Mouse (Mus musculus) frontal cortex, postnatal 25 days (tissue): ENCODE measurements at regions not wholly inside any gene's neighbourhood (a gene's known extent, or its start where the extent isn't known, plus 50 kb on each side); places are given as distances from the start of the nearest gene placed in this dataset.

Source experiments
- DNase-seq, 2 experiments: peaks; one replicate each; pipeline ENCODE4 v3.0.0; 2022; ENCODE audit warnings: low spot score in 2 of 2

- no peak for DNase-seq
These were observed 690.6 kb downstream of the Hdgfl1 start for GRCm38 (mm10) chr13:26079362-26079761.

- DNase-seq = no peak
These were observed 708.6 kb downstream of the Hdgfl1 start for GRCm38 (mm10) chr13:26061322-26061721.

- no peak for DNase-seq
These were observed 732.3 kb downstream of the Hdgfl1 start for GRCm38 (mm10) chr13:26037699-26038098.

DNA sequence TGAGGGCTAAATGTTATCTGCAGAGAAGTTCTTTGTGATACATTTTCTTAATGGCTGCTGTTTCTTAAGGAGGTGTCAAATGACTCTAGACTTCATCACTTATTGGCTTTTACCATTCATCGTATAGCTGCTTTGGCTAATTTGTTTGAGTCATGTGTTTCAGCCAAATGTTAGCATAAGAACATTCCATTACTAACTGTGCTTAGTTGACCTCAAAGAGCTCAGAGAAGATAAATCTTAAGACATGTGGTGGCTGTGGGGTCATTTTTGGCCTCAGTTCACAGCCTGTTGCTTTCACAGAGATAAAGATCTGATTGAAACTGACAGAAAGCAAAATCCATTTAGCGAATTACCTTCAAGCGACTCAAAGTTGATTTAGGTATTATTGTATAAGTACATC, 743.6 kb downstream of the Hdgfl1 start:
- no peak for DNase-seq

DNA sequence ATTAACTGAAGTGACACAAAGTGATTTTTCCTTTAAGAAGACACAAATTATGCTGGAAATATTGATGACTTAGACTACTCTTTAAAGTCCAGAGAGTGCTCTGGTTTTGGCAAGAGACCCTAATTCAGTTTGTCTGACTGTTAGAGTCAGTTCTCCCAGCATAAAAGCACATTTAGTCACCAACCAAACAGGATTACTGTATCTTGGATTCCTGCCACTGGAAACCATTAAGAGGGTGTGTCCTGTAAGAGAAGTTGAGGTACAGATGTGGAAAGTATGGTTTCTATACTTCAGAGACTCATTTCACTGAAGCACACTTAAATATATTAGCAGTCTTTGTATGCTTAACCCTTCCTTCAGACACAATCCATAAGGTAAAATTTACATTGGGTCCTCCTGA, 745.3 kb downstream of the Hdgfl1 start:
- no peak for DNase-seq

DNA sequence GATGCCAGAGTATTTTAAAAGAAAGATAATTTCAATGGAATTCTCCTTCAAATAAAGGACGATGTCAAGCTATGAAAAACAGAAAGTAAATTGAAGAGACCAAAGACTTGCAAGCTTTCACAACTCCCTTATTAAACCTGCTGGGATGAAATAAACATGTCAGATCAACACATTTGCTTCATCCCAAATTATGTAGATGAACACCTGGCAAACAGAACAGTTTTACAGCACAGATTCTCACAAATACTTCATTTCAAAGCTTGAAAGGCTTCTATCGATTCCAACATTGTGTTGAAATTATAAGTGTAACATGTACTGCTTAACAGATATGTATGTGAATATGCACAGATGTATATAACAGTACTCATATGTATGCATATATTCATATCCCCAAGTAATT, 749.5 kb downstream of the Hdgfl1 start:
- DNase-seq = no peak

GRCm38 (mm10) chr13:26009131-26009530, 738.8 kb upstream of the Nrsn1 start:
- peak in 1 of 2 experiments; percentile 14 for DNase-seq

DNA sequence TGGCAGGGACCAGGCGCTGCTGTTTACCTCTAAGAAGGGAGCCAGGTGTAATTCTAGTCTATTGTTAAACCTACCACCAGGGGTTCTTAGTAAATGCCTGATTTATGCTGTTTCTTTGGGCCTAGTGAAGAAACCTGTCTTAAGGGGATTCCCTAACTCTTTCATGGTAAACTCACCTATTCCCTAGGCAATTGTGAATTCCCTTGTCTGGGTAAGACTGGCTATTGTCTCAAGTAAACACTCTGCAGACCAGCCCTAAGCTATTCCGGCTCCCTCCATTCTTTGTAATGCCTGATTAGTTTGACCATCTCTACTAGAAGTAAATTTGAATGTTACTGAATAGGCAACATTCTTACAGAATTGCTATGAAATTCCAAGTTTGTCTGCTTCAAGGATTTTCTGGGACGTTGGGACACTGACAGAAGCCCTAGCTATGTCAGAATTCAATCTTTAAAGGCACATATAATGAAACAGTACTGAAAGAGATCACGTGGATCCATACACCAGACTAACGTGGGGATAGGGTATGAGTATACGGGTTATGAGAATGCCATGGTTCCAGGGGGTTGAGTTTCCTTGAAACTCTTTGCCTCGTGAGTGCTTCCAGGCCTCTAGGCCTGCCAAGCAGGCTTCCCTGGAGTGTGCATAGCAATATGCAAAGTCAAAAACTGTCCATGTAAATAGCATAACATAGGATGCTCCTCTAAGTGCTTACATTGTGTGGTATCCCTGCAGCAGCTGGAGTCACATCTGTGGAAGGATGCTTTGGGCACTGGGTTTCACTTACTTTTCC, 734.7 kb upstream of the Nrsn1 start:
- DNase-seq = no peak

GRCm38 (mm10) chr13:25993526-25993925, 723.2 kb upstream of the Nrsn1 start:
- DNase-seq = no peak

- no peak for DNase-seq
These were observed 718.9 kb upstream of the Nrsn1 start for GRCm38 (mm10) chr13:25989067-25989756.

DNA sequence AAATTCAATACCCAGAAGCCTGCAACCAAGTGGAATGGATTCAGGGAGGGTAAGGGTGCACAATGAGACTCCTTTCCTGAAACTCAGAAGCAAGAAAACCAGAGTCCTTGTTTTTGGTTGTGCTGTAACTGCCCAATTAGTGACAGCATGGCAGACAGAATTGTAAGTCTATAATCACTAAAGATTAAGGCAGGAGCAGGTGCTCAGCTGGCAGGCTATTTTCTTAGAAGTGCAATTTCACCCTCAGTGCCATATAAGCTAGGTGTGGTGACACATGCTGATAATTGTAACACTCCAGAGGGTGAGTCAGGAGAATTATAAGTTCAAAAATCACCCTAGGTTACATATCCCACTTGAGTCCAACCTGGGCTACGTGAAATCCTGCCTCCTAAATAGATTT, 714.2 kb upstream of the Nrsn1 start:
- DNase-seq = no peak

DNA sequence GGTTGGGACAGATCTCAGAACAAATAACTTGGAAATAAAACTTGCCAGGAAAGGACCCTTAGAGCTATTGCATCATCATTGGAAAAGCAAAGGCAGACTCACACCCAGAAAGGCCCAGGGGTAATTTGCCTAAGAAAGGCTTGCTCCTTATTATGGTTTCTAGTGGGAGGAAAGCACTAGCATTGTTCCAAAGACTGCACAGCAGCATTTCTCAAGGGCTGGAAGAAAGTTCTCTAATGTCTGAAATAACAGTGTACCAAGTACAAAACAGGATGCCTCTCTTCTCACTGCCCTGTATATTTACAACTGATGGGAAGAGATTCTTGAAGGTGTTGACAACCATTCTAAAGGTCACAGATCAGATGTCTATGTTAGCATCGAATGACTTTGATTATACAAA, 713.4 kb upstream of the Nrsn1 start:
- DNase-seq = no peak

DNA sequence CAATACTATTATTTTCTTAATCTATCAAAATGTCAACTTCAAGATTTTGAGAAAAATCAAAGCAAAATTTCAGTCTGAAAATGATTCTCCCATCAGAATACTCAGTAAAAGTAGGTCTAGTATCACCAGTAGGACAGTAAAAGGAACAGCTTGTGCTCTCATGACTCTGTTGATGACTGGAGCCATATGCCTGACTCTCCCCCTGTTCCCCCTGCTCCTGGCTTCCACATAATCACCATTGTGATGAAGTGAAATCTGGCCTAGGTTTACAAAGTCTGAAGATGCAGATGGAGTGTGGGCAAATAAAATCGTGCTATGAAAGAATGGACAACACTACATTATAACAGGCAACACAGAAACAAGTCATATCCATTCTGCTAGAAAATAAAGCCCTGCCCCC, 708.3 kb upstream of the Nrsn1 start:
- DNase-seq = no peak

DNA sequence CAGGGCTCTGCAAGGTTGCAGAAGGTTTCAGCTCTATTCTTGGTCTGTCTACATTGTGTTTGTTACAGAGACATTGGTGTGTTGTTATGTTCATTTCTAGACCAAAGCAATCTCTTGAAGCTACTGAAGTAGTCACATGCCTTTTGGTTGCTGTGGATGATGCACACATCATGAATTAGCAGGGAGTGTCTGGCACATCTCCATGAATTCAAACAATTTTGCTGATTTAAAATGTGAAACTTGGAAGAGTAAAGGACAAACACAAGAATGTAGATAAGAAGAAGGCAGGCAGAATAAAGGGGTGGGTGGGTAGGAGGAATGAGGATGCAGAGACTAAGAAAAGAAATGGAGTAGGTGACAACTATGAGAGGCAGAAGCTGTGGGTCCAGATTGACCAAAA, 688.3 kb upstream of the Nrsn1 start:
- no peak for DNase-seq

DNA sequence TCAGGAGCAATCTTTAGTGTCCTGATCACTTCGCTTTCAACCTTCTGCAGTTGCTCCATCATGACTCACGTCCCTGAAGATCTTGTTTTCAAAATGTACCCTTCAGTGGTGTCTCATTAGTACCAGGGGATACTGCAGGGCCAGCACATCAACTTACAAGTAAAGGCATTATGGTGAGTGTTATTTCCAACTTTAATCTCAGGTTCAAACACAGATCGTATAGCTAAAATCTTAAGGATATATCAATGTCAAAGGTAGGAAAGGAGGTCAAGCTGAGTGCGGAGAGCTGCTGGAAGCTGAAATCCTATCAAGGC, 687.8 kb upstream of the Nrsn1 start:
- no peak for DNase-seq

DNA sequence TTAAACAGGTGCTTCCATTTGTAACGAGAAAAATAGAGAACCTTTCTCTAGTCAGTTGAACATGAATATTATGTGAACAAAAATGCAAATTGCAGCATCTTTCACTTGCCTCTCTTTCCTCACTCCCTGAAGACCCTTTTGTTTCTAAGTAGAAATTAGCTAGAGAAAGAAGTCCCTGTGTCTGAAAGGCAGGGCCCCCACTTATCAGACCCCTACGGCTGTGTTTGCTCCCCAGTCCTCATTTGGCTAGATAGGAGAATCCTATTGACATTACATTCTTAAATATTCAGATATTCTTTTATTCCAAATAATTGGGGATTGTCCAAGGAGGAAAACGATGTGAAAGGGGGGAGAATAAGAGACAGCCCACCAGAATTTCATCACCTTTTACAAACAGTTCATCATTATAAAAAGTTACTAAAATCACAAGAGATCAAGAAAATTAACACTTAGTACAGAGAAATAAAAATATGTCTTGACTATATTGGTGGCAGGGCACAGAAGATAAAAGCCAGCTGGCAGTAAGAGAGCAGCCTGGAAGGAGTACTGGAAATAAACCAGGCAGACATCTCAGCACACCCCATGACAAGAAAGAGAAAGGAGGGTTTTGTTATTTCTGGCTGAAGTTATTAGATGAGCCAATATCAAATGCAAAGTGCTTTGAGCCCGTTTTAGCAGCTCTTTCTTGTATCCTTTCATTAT, 687.3 kb upstream of the Nrsn1 start:
- no peak for DNase-seq

GRCm38 (mm10) chr13:25937631-25938030, 667.3 kb upstream of the Nrsn1 start:
- no peak for DNase-seq

- DNase-seq = no peak
These were observed 663.5 kb upstream of the Nrsn1 start for GRCm38 (mm10) chr13:25933783-25934182.

DNA sequence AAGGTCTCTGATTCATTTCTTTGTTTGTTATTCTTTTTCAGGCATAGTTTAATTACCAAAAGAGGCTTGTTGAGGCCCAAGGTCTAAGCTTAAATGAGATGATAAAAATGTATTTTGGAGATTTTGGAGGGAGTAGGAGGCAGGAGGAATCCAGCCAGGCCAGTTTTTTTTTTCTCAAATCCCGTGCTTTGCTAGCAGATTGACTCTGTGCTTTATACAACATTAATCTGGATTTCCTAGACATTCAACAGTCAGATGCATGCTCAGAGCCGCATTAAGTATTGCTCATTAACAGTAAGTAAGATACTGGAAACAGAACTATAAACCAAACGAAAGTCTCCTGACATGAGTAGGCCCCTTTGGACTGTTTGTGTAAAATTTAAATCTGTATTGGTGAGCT, 662.9 kb upstream of the Nrsn1 start:
- DNase-seq = no peak

DNA sequence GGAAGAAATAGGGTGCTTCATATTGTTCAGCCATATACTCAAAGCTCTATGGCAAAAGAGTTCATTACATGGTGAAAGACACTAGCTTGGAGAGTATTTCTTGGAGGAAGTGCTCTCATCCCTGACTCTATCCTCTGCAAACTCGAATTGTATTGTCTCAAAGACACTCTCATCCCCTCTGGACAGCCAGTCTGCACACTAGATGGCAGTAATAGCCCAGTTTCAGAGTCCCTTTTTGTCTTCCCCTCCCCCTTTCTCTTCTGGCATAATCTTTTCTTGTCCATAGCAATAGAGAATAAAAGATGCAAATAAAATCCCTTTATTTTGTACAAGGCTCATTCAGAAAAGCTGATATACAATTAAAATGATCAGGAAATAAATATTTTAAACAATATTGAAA, 662.5 kb upstream of the Nrsn1 start:
- DNase-seq = peak in 1 of 2 experiments; percentile 46

DNA sequence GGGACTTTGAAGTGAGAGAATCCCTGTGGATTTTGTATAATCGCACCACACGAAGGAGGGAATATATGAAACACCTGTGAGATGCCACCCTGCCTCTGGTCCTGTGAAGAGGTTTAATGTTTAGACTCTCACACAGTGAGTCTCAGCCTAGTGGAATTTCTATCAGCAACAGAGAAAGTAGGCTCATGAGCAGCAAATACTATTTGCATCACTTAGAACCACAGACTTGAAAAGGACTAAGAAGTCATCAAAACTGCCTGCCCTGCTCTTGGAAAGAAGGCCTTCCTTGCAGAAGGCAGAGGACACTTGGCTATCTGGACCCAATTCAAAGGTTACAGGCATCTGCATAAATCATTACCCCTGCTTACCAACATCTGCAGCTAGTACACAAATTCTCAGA, 662.1 kb upstream of the Nrsn1 start:
- no peak for DNase-seq

DNA sequence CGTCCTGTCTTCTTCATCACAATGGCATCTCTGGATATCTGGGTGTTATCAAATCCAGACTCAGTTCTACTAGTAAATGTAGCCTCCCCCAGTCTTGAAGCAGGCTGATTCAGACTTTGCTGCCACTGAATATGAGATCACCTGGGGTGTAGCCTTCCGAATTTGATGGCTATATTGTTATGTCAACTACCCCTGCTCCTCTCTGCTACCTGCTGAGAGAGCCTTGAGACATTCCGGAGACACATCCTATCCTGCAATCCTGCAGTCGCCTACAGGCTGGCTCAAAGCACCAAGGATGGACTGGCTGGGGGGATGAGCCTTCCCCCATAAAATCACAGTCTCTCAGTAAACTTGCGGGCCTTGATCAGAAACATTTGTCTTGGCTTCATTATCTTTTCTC, 655.4 kb upstream of the Nrsn1 start:
- DNase-seq = no peak

DNA sequence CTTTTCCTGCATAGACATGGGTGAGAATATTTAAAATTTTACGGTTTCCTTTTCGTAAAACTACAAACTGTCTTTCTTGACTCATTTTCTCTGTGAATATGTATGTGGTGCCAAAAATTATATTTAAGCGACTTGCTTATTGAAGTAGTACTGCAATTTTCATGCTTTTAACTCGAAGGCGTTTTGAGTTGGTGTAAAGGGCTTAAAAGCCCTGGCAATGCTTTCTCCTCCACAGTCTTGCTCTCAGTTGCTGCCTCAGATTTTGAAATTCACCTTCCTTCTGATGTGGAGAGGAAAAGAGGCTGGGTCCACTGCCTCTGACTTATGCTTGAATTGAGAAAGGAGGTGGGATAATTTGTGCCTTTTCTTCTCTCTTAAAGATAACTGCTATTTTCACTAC, 629.6 kb upstream of the Nrsn1 start:
- DNase-seq = no peak
